Mouse (Mus musculus) hindbrain, embryonic 10.5 days (tissue): ENCODE measurements around the gene Syt8. TPM values are rescaled to one million over a fixed set of nuclear protein-coding genes. Genes with fewer than 3 reads are reported as not detected.
A peak's percentile ranks its signal among the peaks of the same experiment; 100 is the strongest.

Experiments used
- DNase-seq: peaks from one replicate; pipeline ENCODE4 v3.0.0-alpha.2; 2017; ENCODE audit warnings: low spot score
- H3K27ac ChIP-seq: fragments of 300-500 bp; sonication (generic); 2 replicates; pipeline ENCODE4 v1.5.1; 2016; ENCODE audit warnings: mild to moderate bottlenecking, moderate library complexity
- H3K27me3 ChIP-seq: fragments of 300-500 bp; sonication (generic); 2 replicates; pipeline ENCODE4 v1.6.1; 2016; ENCODE audit warnings: mild to moderate bottlenecking; ENCODE audit not compliant: poor library complexity, insufficient read depth, severe bottlenecking
- H3K36me3 ChIP-seq: fragments of 300-500 bp; sonication (generic); 2 replicates; pipeline ENCODE4 v1.6.1; 2016; ENCODE audit warnings: mild to moderate bottlenecking, moderate library complexity
- H3K4me1 ChIP-seq: fragments of 300-500 bp; sonication (generic); replicated peaks from 2 replicates; pipeline ENCODE4 v1.6.1; 2016; ENCODE audit warnings: mild to moderate bottlenecking
- H3K4me3 ChIP-seq: fragments of 300-500 bp; sonication (generic); 2 replicates; pipeline ENCODE4 v1.5.1; 2016; ENCODE audit warnings: mild to moderate bottlenecking, moderate library complexity
- H3K9me3 ChIP-seq: fragments of 300-500 bp; sonication (generic); 2 replicates; pipeline ENCODE4 v1.6.1; 2016; ENCODE audit warnings: mild to moderate bottlenecking, moderate library complexity
- WGBS: fragments of 180-500 bp; shearing (Covaris S2); methylation state at CpG from one replicate; pipeline ENCODE4 v1.1.7; 2016; 5-methylcytosine and 5-hydroxymethylcytosine counted together
- polyA plus RNA-seq: library from polyadenylated mRNA; unstranded; fragments of >200 nt; fragmentation: Nextera tagmentation; extraction: Ambion mirVana; gene quantifications from 2 replicates; pipeline ENCODE4 v1.2.1, GENCODE M21; 2016

Syt8 gene
- polyA plus RNA-seq, 1 experiment from 2014 or later, result not detected

GRCm38 (mm10) chr7:142484780-142485179 is 50.1 kb downstream of the Syt8 start:
- 85% methylated on average over 12 of the region's 12 CpGs for WGBS
- peaks cover 61% of the 10 kb centered on the region for H3K4me1 ChIP-seq
- peak overlapping the region; percentile 76 for H3K27ac ChIP-seq

GRCm38 (mm10) chr7:142486751-142487162 is 52.1 kb downstream of the Syt8 start:
- WGBS, result 73% methylated on average over 8 of the region's 8 CpGs

More at GRCm38 (mm10) chr7:142484780-142485179, 50.1 kb downstream of the Syt8 start:
- no peak for DNase-seq
- H3K27me3 ChIP-seq, result peaks cover 18% of the 10 kb centered on the region; the same call in 1 of the 2 replicates
- H3K36me3 ChIP-seq, result peaks cover 6% of the 10 kb centered on the region; the same call in 1 of the 2 replicates
- no peak overlapping the region for H3K4me3 ChIP-seq
- H3K9me3 ChIP-seq, result no peaks in the 10 kb centered on the region

GRCm38 (mm10) chr7:142487341-142487859 is 52.8 kb downstream of the Syt8 start:
- peak; percentile 77 for DNase-seq
- Histone ChIP-seq H3K36me3 (peaks cover 12% of the 10 kb centered on the region; the same call in 1 of the 2 replicates), H3K4me1 (peaks cover 41% of the 10 kb centered on the region), H3K27ac (peak overlapping the region; percentile 84), H3K4me3 (peak overlapping the region; percentile 11; the same call in 1 of the 2 replicates), H3K27me3 (peaks cover 18% of the 10 kb centered on the region; the same call in 1 of the 2 replicates), H3K9me3 (no peaks in the 10 kb centered on the region)
- WGBS, result 19% methylated on average over 9 of the region's 9 CpGs

More at GRCm38 (mm10) chr7:142486751-142487162, 52.1 kb downstream of the Syt8 start:
- H3K4me1 ChIP-seq, result peaks cover 48% of the 10 kb centered on the region
- no peak for DNase-seq
- H3K36me3 ChIP-seq, result peaks cover 11% of the 10 kb centered on the region; the same call in 1 of the 2 replicates
- peaks cover 18% of the 10 kb centered on the region; the same call in 1 of the 2 replicates for H3K27me3 ChIP-seq
- H3K9me3 ChIP-seq, result no peaks in the 10 kb centered on the region
- peak overlapping the region; percentile 84 for H3K27ac ChIP-seq
- no peak overlapping the region for H3K4me3 ChIP-seq

GRCm38 (mm10) chr7:142488053-142488452 is 53.4 kb downstream of the Syt8 start:
- no peak for DNase-seq
- WGBS, result 74% methylated on average over 3 of the region's 3 CpGs
- Histone ChIP-seq H3K27me3 (peaks cover 14% of the 10 kb centered on the region; the same call in 1 of the 2 replicates), H3K9me3 (no peaks in the 10 kb centered on the region), H3K36me3 (peaks cover 12% of the 10 kb centered on the region; the same call in 1 of the 2 replicates), H3K4me3 (no peak overlapping the region), H3K27ac (peak overlapping the region; percentile 84), H3K4me1 (peaks cover 39% of the 10 kb centered on the region)

Other genes with a start within 250 kb of the Syt8 start
- not detected in 2 replicates for gene Gm10153, start 244.5 kb upstream of the Syt8 start, polyA plus RNA-seq
- gene Krtap5-3, start 233.5 kb upstream of the Syt8 start, polyA plus RNA-seq, result not detected in 2 replicates
- not detected in 2 replicates for gene Gm7579, start 223.0 kb upstream of the Syt8 start, polyA plus RNA-seq
- gene Krtap5-5, start 204.9 kb upstream of the Syt8 start, polyA plus RNA-seq, result not detected in 2 replicates
- not detected in 2 replicates for gene Gm40460, start 193.8 kb upstream of the Syt8 start, polyA plus RNA-seq
- gene Gm2431, start 176.5 kb upstream of the Syt8 start, polyA plus RNA-seq, result not detected in 2 replicates
- gene Gm4559, start 160.5 kb upstream of the Syt8 start, polyA plus RNA-seq, result not detected in 2 replicates
- gene Krtap5-1, start 137.7 kb upstream of the Syt8 start, polyA plus RNA-seq, result not detected in 2 replicates
- not detected in 2 replicates for gene Krtap5-4, start 131.3 kb upstream of the Syt8 start, polyA plus RNA-seq
- 0.63 and 1.1 TPM in 2 replicates for gene Ifitm10, start 61.1 kb upstream of the Syt8 start, polyA plus RNA-seq
- gene Gm49369, start 52.2 kb upstream of the Syt8 start, polyA plus RNA-seq, result 1.5 TPM in 1 of 2 replicates, not detected in the other
- 159 and 198 TPM in 2 replicates for gene Ctsd, start 46.8 kb upstream of the Syt8 start, polyA plus RNA-seq
- gene Tnni2, start 7.0 kb downstream of the Syt8 start, polyA plus RNA-seq, result 1.2 and 1.3 TPM in 2 replicates
- 17.9 and 19.4 TPM in 2 replicates for gene Lsp1, start 26.0 kb downstream of the Syt8 start, polyA plus RNA-seq
- gene Tnnt3, start 64.0 kb downstream of the Syt8 start, polyA plus RNA-seq, result 1.1 and 3.0 TPM in 2 replicates
- gene Mrpl23, start 97.8 kb downstream of the Syt8 start, polyA plus RNA-seq, result 17.7 and 19.7 TPM in 2 replicates
- 219 and 247 TPM in 2 replicates for gene Igf2, start 232.0 kb downstream of the Syt8 start, polyA plus RNA-seq
- not detected in 2 replicates for gene Gm49394, start 235.1 kb downstream of the Syt8 start, polyA plus RNA-seq